16 mouse cellular contexts compared by ENCODE assay signal in genomic region chr6:124536125-124536829, GRCm38 (mm10). TPM values are rescaled to one million over a fixed set of nuclear protein-coding genes. Genes with fewer than 3 reads are reported as not detected.
"Had no signal": no experiment of that assay in that cellular context is flagged by ENCODE, and none has a peak within 500 bp of the region (broad histone marks: within the 10 kb centered on the region; RNA-seq: fewer than 3 reads in every experiment).

No protein-coding gene starts in this region.

RNA-seq across cellular contexts. Expression of gene C1s1, which starts 5.9 kb away (rescaled TPM):
- polyA plus RNA-seq: macrophage had no signal

RNA-seq across cellular contexts. Expression of gene C1rb, which starts 33.8 kb away (rescaled TPM):
- polyA plus RNA-seq: liver, embryonic 15.5 days; liver, postnatal 0 days; lung, adult 2 months; lung, embryonic 15.5 days; macrophage; midbrain, embryonic 10.5 days; midbrain, embryonic 12.5 days; midbrain, embryonic 14.5 days; midbrain, embryonic 16.5 days; neural tube, embryonic 11.5 days; neural tube, embryonic 13.5 days; neural tube, embryonic 15.5 days; small intestine, adult 2 months; stomach, embryonic 14.5 days; stomach, embryonic 16.5 days; thymus, postnatal 0 days had no signal
